Mouse (Mus musculus): ENCODE measurements around the gene Pom121l2. TPM values are rescaled to one million over a fixed set of nuclear protein-coding genes. Genes with fewer than 3 reads are reported as not detected.

Pom121l2 gene
- polyA plus RNA-seq, 1 experiment from 2014 or later = not detected

DNA sequence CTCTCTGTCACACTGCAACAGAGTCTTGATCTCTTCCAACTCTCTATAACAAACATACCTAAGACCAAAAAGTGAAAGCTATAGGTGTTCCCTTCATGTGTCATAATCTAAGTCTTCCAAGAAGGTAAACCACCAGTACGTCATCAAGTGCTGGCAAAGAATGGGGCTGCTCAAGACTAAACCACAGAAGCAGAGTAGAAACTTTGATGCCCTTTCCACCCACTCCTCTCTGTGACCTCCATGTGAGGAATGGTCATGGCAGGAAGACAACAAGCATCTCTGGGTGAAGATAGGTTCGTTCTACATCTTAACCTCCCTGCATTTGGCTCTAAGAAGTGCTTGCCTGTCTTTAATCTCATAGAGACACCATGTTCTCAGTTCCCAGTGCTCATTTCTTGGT is 3.5 kb downstream of the Pom121l2 start:
- TF ChIP-seq CTCF (IDR thresholded peaks at IDR 0.05; ENCODE audit: low read depth) (no peak), EP300 (optimal IDR thresholded peaks at IDR 0.05) (no peak)
- no peak for ATAC-seq (ENCODE audit: low FRiP score, low TSS enrichment)

DNA sequence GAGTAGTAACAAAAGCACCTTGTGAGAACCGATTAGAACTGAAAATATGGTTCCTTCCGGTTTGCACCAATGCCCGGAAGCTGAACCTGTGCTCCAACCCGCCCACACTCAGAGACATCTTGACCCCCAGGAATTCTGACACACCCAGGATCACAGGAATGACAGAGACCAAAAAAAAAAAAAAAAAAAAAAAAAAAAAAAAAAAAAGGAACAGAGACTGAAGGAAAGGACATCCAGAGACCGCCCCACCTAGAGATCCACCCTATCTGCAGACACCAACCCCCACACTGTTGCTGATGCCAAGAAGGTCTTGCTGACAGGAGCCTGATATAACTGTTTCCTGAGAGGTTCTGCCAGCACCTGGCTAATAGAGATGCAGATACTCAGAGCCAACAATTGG is 11.6 kb downstream of the Pom121l2 start:
- WGBS = 82% methylated on average over 5 of the region's 5 CpGs
- no peaks in the 10 kb centered on the region for H3K4me1 ChIP-seq (replicated peaks; ENCODE audit: control insufficient read depth, insufficient read depth)
- DNase-seq (ENCODE audit: low spot score) = no peak

More for the DNA sequence above, 3.5 kb downstream of the Pom121l2 start:
- Histone ChIP-seq H3K9me3 (ENCODE audit: control insufficient read depth, low read length) (no peaks in the 10 kb centered on the region), H3K4me2 (replicated peaks; ENCODE audit: low read depth) (no peak overlapping the region), H3K4me1 (replicated peaks; ENCODE audit: control insufficient read depth, insufficient read depth) (0 out of 2 replicates have a peak, but pooled peaks cover 4% of the 10 kb centered on the region), H3K4me3 (ENCODE audit: low read depth, low read length) (no peak overlapping the region), H3K27ac (replicated peaks) (no peak overlapping the region), H3K36me3 (ENCODE audit: control insufficient read depth, insufficient read depth, low read length) (no peaks in the 10 kb centered on the region), H3K27me3 (ENCODE audit: control insufficient read depth, insufficient read depth, low read length) (0 out of 2 replicates have a peak, but pooled peaks cover 2% of the 10 kb centered on the region), H3K9ac (ENCODE audit: low read length) (no peak overlapping the region)
- no peak for DNase-seq (ENCODE audit: low spot score)
- WGBS = 86% methylated on average over 2 of the region's 2 CpGs

DNA sequence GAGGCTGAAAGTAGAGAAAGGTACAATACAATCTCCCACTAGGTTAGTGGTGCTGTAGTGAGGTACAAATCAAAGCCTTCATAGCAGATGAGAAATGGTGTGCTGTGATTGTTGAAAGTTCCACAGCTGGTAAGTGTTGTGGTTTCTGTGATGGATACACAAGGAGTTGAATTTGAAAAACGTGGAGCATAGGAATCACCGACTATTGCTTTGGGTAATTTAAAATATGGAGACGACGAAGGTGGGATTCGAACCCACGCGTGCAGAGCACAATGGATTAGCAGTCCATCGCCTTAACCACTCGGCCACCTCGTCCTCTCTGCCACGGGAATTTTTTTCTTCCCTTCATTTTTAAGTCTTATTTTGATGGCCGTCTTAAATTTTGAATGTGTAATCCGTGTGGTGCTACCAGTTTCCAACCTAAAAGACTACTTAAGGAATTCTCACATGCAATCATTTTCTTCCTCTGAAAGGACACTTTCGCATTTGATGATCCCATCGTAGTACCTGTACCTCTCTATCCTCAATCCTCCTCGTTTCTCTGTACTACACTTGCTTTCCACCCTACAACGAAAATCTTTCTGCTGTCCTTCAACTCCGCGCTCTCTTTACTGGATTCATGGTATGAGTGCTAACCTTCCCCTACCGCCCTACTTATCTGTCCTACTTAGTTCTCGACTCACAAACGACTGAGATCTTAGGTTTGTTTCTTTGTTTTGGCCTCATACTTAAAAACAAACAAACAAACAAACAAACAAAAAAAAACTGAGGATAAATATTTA is 13.2 kb downstream of the Pom121l2 start:
- Histone ChIP-seq H3K27ac (replicated peaks) (no peak overlapping the region), H3K9me3 (ENCODE audit: control insufficient read depth, low read length) (0 out of 2 replicates have a peak, but pooled peaks cover 3% of the 10 kb centered on the region), H3K4me2 (replicated peaks; ENCODE audit: low read depth) (no peak overlapping the region), H3K4me3 (ENCODE audit: low read depth, low read length) (no peak overlapping the region), H3K9ac (ENCODE audit: low read length) (no peak overlapping the region), H3K4me1 (replicated peaks; ENCODE audit: control insufficient read depth, insufficient read depth) (no peaks in the 10 kb centered on the region), H3K36me3 (ENCODE audit: control insufficient read depth, insufficient read depth, low read length) (no peaks in the 10 kb centered on the region), H3K27me3 (ENCODE audit: control insufficient read depth, insufficient read depth, low read length) (peaks cover 17% of the 10 kb centered on the region; the same call in 1 of the 2 replicates)
- DNase-seq (ENCODE audit: low spot score) = no peak
- no peak for ATAC-seq (ENCODE audit: low FRiP score, low TSS enrichment)
- TF ChIP-seq CTCF (IDR thresholded peaks at IDR 0.05; ENCODE audit: low read depth) (no peak), EP300 (optimal IDR thresholded peaks at IDR 0.05) (no peak)
- 9% methylated on average over 22 of the region's 22 CpGs for WGBS

More for the DNA sequence above, 11.6 kb downstream of the Pom121l2 start:
- Histone ChIP-seq H3K27me3 (ENCODE audit: control insufficient read depth, insufficient read depth, low read length) (peaks cover 15% of the 10 kb centered on the region; the same call in 1 of the 2 replicates), H3K36me3 (ENCODE audit: control insufficient read depth, insufficient read depth, low read length) (no peaks in the 10 kb centered on the region), H3K4me3 (ENCODE audit: low read depth, low read length) (no peak overlapping the region), H3K9ac (ENCODE audit: low read length) (no peak overlapping the region), H3K27ac (replicated peaks) (no peak overlapping the region), H3K4me2 (replicated peaks; ENCODE audit: low read depth) (no peak overlapping the region), H3K9me3 (ENCODE audit: control insufficient read depth, low read length) (0 out of 2 replicates have a peak, but pooled peaks cover 3% of the 10 kb centered on the region)
- no peak for ATAC-seq (ENCODE audit: low FRiP score, low TSS enrichment)
- no peak for TF ChIP-seq EP300 (optimal IDR thresholded peaks at IDR 0.05)
- TF ChIP-seq CTCF (IDR thresholded peaks at IDR 0.05; ENCODE audit: low read depth) = no peak

DNA sequence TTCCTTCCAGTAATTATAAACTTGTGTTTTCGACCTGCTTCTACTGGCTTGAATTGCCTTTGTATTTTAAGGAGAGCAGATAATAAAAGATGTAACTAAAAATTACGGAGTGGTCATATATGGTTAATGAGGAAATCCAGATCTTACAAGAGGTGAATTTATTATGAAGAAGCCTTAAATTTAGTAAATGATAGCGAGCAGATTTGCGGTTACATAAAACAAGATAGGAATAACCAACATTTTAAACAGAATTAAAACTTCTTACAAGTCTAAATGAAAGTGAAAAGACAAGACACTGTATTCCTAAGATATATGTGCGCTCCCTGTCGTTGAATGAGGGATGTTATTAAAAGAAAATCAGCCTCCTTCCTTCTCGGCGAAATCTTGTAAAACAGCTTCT is 13.9 kb downstream of the Pom121l2 start:
- peaks cover 17% of the 10 kb centered on the region; the same call in 1 of the 2 replicates for H3K27me3 ChIP-seq (ENCODE audit: control insufficient read depth, insufficient read depth, low read length)

DNA sequence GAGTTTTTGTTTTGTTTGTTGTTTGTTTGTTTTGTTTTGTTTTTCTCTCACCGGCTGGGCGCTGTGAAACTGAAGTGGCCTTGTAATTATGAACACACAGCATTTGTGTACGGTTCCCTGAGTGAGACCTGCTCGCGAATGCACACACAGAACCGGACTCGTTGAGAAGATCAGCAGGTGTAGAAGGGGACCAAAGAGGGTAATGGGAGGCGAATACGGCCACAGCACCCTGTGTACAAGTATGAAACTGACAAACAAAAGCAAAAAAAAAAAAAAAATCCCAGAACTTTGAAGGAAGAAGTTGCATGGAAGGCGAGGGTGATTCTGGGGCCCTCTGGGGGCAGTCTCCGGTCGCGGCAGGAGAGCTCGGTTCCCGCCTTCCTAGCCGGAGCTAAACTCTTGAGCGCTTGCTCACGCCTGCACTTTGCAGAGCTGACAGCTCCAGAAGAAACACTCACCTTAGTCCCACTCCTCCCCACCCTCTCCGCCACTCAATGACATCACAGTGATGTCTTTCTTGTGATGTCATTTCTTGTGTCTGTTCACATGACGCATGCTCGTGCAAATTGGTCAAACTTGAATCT is 14.4 kb downstream of the Pom121l2 start:
- peak overlapping the region; percentile 47 for H3K4me2 ChIP-seq (replicated peaks; ENCODE audit: low read depth)
- 2% methylated on average over 21 of the region's 21 CpGs for WGBS
- H3K4me1 ChIP-seq (replicated peaks; ENCODE audit: control insufficient read depth, insufficient read depth) = no peaks in the 10 kb centered on the region
- ATAC-seq (ENCODE audit: low FRiP score, low TSS enrichment) = peak; percentile 42; the same call in 1 of the 2 replicates
- peaks cover 17% of the 10 kb centered on the region; the same call in 1 of the 2 replicates for H3K27me3 ChIP-seq (ENCODE audit: control insufficient read depth, insufficient read depth, low read length)
- H3K4me3 ChIP-seq (ENCODE audit: low read depth, low read length) = peak overlapping the region; percentile 25
- no peak overlapping the region for H3K27ac ChIP-seq (replicated peaks)
- DNase-seq (ENCODE audit: low spot score) = peak; percentile 56
- no peaks in the 10 kb centered on the region for H3K36me3 ChIP-seq (ENCODE audit: control insufficient read depth, insufficient read depth, low read length)
- 0 out of 2 replicates have a peak, but pooled peaks cover 3% of the 10 kb centered on the region for H3K9me3 ChIP-seq (ENCODE audit: control insufficient read depth, low read length)
- no peak overlapping the region for H3K9ac ChIP-seq (ENCODE audit: low read length)
- TF ChIP-seq CTCF (IDR thresholded peaks at IDR 0.05; ENCODE audit: low read depth) (peak; percentile 39; the same call in 1 of the 2 replicates), EP300 (optimal IDR thresholded peaks at IDR 0.05) (no peak)

More for the DNA sequence above, 13.9 kb downstream of the Pom121l2 start:
- no peak overlapping the region for H3K27ac ChIP-seq (replicated peaks)
- H3K4me2 ChIP-seq (replicated peaks; ENCODE audit: low read depth) = peak overlapping the region; percentile 47
- H3K36me3 ChIP-seq (ENCODE audit: control insufficient read depth, insufficient read depth, low read length) = no peaks in the 10 kb centered on the region
- no peak for ATAC-seq (ENCODE audit: low FRiP score, low TSS enrichment)
- H3K4me3 ChIP-seq (ENCODE audit: low read depth, low read length) = peak overlapping the region; percentile 25
- no peak for DNase-seq (ENCODE audit: low spot score)
- no peaks in the 10 kb centered on the region for H3K4me1 ChIP-seq (replicated peaks; ENCODE audit: control insufficient read depth, insufficient read depth)
- TF ChIP-seq EP300 (optimal IDR thresholded peaks at IDR 0.05) = no peak
- no peak for TF ChIP-seq CTCF (IDR thresholded peaks at IDR 0.05; ENCODE audit: low read depth)
- 9% methylated on average over 8 of the region's 8 CpGs for WGBS
- no peak overlapping the region for H3K9ac ChIP-seq (ENCODE audit: low read length)
- H3K9me3 ChIP-seq (ENCODE audit: control insufficient read depth, low read length) = 0 out of 2 replicates have a peak, but pooled peaks cover 3% of the 10 kb centered on the region

All from stomach, postnatal 0 days (tissue).